Mouse (Mus musculus) kidney, postnatal 0 days (tissue): ENCODE results near the gene Gm3776. TPM values are rescaled to one million over a fixed set of nuclear protein-coding genes. Genes with fewer than 3 reads are reported as not detected.
"Not testable (repeated sequence)": the region's sequence is repeated elsewhere in the genome, so short reads cannot be mapped to it uniquely, and the experiment has no call there.

Source experiments
- ATAC-seq: fragments of 200-750 bp; cut with Nextera tagmentation; replicated peaks from 2 replicates; pipeline ENCODE4 v1.8.0; 2017; ENCODE audit warnings: low read depth, moderate number of reproducible peaks, moderate TSS enrichment, moderate library complexity; ENCODE audit not compliant: low FRiP score
- DNase-seq: peaks from one replicate; pipeline ENCODE4 v3.0.0-alpha.2; 2016; ENCODE audit warnings: low spot score
- H3K27ac ChIP-seq: fragments of 300-500 bp; sonication (generic); 2 replicates; pipeline ENCODE4 v1.5.1; 2014; ENCODE audit warnings: mild to moderate bottlenecking
- H3K27me3 ChIP-seq: fragments of 300-500 bp; sonication (generic); 2 replicates; pipeline ENCODE4 v1.6.1; 2014; ENCODE audit warnings: low read length, mixed read lengths; ENCODE audit not compliant: insufficient read depth
- H3K36me3 ChIP-seq: fragments of 300-500 bp; sonication (generic); 2 replicates; pipeline ENCODE4 v1.6.1; 2014; ENCODE audit warnings: low read length, mixed read lengths; ENCODE audit not compliant: insufficient read depth
- H3K4me1 ChIP-seq: fragments of 300-500 bp; sonication (generic); replicated peaks from 2 replicates; pipeline ENCODE4 v1.6.1; 2014; ENCODE audit warnings: antibody characterized with exemption, low read length, mixed read lengths; ENCODE audit not compliant: insufficient read depth
- H3K4me2 ChIP-seq: fragments of 300-500 bp; sonication (generic); 2 replicates; pipeline ENCODE4 v1.6.1; 2014; ENCODE audit warnings: mild to moderate bottlenecking, low read length, moderate library complexity, mixed read lengths
- H3K4me3 ChIP-seq: fragments of 300-500 bp; sonication (generic); replicated peaks from 2 replicates; pipeline ENCODE4 v1.5.1; 2014; ENCODE audit warnings: low read depth, low read length
- H3K9ac ChIP-seq: fragments of 300-500 bp; sonication (generic); 2 replicates; pipeline ENCODE4 v1.6.1; 2014; ENCODE audit warnings: low read depth, low read length
- H3K9me3 ChIP-seq: fragments of 300-500 bp; sonication (generic); replicated peaks from 2 replicates; pipeline ENCODE4 v1.6.1; 2016; ENCODE audit warnings: low read length, inconsistent platforms, mixed read lengths
- CTCF ChIP-seq: IDR thresholded peaks from 2 replicates; pipeline ENCODE4 v1.5.1; 2016; ENCODE audit warnings: antibody characterized with exemption, low read depth, mild to moderate bottlenecking, moderate library complexity
- WGBS: fragments of 180-500 bp; shearing (Covaris S2); extraction: QIAGEN DNeasy Blood & Tissue Kit; methylation state at CpG from one replicate; pipeline ENCODE4 v1.1.7; 2014; 5-methylcytosine and 5-hydroxymethylcytosine counted together
- polyA plus RNA-seq: library from polyadenylated mRNA; unstranded; fragments of >200 nt; fragmentation: Nextera tagmentation; extraction: Ambion mirVana; gene quantifications from 2 replicates; pipeline ENCODE4 v1.2.1, GENCODE M21; 2015

The Gm3776 gene
- polyA plus RNA-seq, 1 experiment from 2014 or later = 10.3 TPM

DNA sequence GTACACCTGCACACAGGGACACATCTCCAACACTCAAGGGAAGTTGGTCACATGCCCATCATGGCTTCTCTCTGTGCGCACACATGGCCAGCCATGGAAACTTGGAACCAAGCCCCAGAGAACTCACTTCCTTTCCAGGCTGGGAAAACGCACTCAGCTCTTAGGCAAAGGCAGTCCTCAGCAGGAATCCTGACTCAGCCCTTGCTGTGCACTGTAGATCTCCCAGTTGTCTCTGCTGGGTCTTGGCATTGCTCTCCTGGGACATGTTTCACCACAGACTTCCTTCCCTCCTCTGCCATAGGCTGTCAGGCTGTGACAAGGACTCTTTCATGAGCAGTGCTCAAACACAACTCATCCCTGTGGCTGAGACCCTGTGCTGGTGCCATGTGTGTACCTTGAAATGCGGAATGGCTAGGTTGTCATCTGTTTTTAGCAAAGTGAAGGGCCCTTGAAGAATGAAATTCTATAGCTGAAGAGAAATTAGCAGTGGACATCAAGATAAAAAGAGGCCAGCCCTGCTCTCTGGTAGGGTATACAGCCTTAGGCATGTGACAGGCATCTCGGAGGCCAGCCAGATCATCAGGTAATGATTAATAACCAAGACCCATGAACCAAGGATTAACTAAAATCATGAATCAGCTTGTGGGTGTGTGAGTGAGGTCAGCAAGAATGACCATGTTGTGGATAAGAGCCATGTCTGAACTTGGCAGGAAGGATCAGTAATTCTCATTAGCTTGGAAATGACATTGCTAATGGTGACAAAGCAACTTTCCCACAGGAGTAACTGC, 1.1 kb upstream of the Gm3776 start:
- H3K27me3 ChIP-seq, H3K4me1 ChIP-seq, H3K27ac ChIP-seq, H3K9me3 ChIP-seq, H3K4me3 ChIP-seq, H3K9ac ChIP-seq, H3K4me2 ChIP-seq, DNase-seq, H3K36me3 ChIP-seq: not testable (repeated sequence)
- ATAC-seq = peak; percentile 91
- 61% methylated on average over 4 of the region's 4 CpGs for WGBS

DNA sequence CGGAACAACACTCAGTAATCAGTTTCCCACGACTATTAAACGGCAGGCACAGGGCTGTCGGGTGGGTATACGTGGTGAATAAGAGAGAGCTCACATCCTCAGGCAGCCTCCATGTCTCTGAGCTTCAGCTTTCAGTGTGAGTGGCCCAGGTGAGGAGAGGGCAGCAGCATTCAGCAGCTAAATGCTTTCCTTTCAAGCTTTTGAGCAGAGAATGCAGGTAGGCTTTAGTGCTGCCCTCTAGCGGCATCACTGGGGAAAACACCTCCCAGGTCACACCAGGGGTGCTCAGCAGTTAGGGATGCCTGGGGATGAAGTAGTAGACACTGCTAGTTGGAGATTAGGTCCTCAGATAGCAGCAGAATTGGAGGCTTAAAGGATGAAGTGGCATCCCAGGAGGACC, 2.8 kb downstream of the Gm3776 start:
- not testable (repeated sequence) for H3K36me3 ChIP-seq, DNase-seq, H3K9ac ChIP-seq, H3K9me3 ChIP-seq, H3K27ac ChIP-seq, H3K4me1 ChIP-seq, H3K4me3 ChIP-seq, H3K27me3 ChIP-seq, H3K4me2 ChIP-seq
- peak; percentile 49 for TF ChIP-seq CTCF
- peak; percentile 43; the same call in 1 of the 2 replicates for ATAC-seq
- WGBS = 0% methylated on average over 1 of the region's 6 CpGs

DNA sequence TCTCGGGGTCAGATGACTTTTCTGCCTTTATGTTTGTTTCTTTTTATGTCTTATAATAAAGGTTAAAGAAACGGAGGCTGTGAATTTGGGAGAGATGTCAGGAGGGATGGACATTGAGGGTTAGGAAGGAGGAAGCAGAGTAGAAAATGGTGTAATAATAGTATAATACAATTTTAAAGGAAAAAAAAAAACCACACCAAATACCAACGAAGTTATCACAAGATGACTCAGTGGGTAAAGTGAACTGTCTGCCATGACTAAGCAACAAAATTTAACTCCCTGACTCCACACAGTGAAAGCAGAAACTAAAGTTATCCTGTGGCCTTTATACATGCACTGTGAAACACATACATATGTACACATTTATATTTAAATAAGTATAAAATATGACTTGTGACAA, 14.0 kb downstream of the Gm3776 start:
- WGBS = 86% methylated on average over 3 of the region's 3 CpGs

DNA sequence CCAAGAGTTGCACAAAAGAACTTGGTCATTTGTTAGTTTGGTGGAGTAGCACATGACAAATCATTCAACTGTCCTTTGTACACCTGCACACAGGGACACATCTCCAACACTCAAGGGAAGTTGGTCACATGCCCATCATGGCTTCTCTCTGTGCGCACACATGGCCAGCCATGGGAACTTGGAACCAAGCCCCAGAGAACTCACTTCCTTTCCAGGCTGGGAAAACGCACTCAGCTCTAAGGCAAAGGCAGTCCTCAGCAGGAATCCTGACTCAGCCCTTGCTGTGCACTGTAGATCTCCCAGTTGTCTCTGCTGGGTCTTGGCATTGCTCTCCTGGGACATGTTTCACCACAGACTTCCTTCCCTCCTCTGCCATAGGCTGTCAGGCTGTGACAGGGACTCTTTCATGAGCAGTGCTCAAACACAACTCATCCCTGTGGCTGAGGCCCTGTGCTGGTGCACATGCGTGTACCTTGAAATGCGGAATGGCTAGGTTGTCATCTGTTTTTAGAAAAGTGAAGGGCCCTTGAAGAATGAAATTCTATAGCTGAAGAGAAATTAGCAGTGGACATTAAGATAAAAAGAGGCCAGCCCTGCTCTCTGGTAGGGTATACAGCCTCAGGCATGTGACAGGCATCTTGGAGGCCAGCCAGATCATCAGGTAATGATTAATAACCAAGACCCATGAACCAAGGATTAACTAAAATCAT, 25.2 kb downstream of the Gm3776 start:
- H3K4me3 ChIP-seq, DNase-seq, H3K27ac ChIP-seq, H3K4me1 ChIP-seq, H3K27me3 ChIP-seq, H3K36me3 ChIP-seq, H3K4me2 ChIP-seq, H3K9ac ChIP-seq, H3K9me3 ChIP-seq: not testable (repeated sequence)
- WGBS = 77% methylated on average over 4 of the region's 4 CpGs
- peak; percentile 90 for ATAC-seq

More for the DNA sequence above, 14.0 kb downstream of the Gm3776 start:
- H3K9me3 ChIP-seq, H3K27ac ChIP-seq, H3K9ac ChIP-seq, ATAC-seq, H3K27me3 ChIP-seq, H3K4me1 ChIP-seq, H3K36me3 ChIP-seq, H3K4me2 ChIP-seq, DNase-seq, H3K4me3 ChIP-seq: not testable (repeated sequence)

DNA sequence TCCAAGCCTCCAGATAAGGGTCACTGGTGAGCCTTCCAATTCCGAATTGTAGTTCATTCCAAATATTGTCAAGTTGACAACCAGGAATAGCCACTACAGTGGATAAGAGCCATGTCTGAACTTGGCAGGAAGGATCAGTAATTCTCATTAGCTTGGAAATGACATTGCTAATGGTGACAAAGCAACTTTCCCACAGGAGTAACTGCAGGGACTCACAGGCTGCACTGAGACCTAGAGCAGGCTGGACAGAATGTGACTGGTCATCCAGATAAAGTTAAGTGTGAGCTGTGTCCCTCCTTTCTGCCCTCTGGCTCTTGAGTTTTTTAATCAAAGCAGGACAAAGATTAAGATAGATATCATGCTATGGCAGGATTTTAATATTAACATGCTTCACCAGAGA, 32.1 kb downstream of the Gm3776 start:
- WGBS = 75% methylated on average over 1 of the region's 1 CpGs
- H3K27ac ChIP-seq, ATAC-seq: not testable (repeated sequence)

DNA sequence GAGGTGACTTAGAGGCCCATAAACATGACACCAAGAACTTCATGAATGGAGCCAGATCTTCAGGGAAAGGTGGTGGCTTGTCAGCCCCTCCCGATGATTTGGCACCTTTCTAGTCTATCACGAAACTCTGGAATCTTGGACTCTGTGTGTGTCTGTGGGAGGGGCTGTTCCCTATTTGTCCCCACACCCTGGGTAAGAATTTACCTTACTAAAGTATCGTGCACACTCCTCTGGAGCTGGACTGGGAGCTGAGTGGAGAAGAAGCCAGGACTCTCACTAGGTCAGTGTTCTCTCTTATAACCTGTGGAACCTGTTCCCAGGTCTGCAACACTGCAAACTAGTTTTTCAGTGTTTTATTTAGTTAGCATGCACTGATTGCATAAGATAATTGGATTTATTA, 32.8 kb downstream of the Gm3776 start, which contains the start of gene Gm10639:
Gene Gm10639 (plus strand): TSS at position 201 of the 400 bp plus-strand sequence.
- not testable (repeated sequence) for H3K4me1 ChIP-seq, H3K36me3 ChIP-seq, H3K27me3 ChIP-seq, H3K9ac ChIP-seq, H3K4me3 ChIP-seq, H3K9me3 ChIP-seq, H3K27ac ChIP-seq, H3K4me2 ChIP-seq, DNase-seq, ATAC-seq
- 74% methylated on average over 3 of the region's 3 CpGs for WGBS

More for the DNA sequence above, 32.1 kb downstream of the Gm3776 start:
- not testable (repeated sequence) for H3K36me3 ChIP-seq, H3K4me3 ChIP-seq, DNase-seq, H3K4me2 ChIP-seq, H3K9ac ChIP-seq, H3K9me3 ChIP-seq, H3K4me1 ChIP-seq, H3K27me3 ChIP-seq

DNA sequence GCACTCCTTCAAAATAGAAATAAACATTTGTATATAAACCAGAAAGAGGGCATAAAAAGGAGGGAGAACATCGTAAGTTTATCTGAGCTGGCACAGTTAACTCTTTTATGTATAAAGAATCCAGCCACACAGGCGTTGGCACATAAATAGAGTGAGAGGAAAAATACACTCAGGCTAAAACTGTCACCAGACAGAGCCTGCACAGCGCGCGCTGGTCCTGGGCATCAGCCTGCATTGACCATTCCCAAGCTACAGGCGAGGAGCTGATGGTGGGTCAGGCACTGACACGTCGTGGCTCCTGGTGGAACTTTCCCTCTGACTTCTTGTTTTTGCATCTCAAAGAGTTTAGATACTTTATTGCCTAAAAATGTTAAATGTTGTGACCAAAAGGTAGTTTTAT, 35.5 kb downstream of the Gm3776 start:
- H3K36me3 ChIP-seq, DNase-seq, H3K4me3 ChIP-seq, H3K9me3 ChIP-seq, H3K4me2 ChIP-seq, H3K27me3 ChIP-seq, H3K27ac ChIP-seq, H3K9ac ChIP-seq, ATAC-seq, H3K4me1 ChIP-seq: not testable (repeated sequence)
- WGBS = 86% methylated on average over 8 of the region's 8 CpGs

DNA sequence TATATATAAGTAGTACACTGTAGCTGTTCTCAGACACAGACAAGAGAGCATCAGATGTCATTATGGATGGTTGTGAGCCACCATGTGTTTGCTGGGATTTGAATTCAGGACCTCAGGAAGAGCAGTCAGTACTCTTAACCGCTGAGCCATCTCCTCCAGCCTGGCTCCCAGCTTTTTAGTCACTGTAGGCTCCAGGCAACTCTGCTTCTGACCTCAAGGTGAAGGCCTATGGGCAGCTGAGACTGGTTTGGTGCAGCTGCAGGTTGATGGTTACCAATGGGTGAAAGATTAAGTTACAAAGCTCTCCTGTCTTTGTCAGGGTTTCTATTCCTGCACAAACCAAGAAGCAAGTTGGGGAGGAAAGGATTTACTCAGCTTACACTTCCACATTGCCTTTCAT, 36.8 kb downstream of the Gm3776 start:
- not testable (repeated sequence) for H3K4me2 ChIP-seq, H3K36me3 ChIP-seq, H3K27ac ChIP-seq, H3K9me3 ChIP-seq, H3K4me3 ChIP-seq, DNase-seq, H3K9ac ChIP-seq, H3K27me3 ChIP-seq, H3K4me1 ChIP-seq
- 78% methylated on average over 1 of the region's 1 CpGs for WGBS
- peak; percentile 79 for ATAC-seq

DNA sequence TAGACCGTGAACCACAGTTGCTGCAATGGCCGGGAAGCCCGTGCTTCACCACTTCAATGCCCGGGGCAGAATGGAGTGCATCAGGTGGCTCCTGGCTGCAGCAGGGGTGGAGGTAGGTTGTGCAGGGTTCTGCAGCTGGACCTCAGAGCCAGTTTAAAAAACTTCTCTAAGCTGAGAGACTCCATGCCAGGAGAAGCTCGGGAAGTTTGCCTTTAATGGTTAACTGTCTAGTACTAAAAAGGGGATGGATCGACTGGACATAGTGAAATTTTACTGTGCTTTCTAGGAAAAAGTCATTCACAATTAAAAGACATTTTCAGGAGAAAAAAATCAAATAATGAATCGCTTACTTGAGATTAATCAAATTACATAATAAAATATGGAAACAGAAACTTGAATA, 37.9 kb downstream of the Gm3776 start:
- H3K4me1 ChIP-seq, ATAC-seq, H3K4me2 ChIP-seq, H3K9ac ChIP-seq, H3K36me3 ChIP-seq, H3K27me3 ChIP-seq, H3K4me3 ChIP-seq, DNase-seq, H3K27ac ChIP-seq, H3K9me3 ChIP-seq: not testable (repeated sequence)
- WGBS = 66% methylated on average over 4 of the region's 7 CpGs
